Mouse (Mus musculus): Measurements from ENCODE around the gene Atf6. TPM values are rescaled to one million over a fixed set of nuclear protein-coding genes. Genes with fewer than 3 reads are reported as not detected.

Atf6 gene
- polyA plus RNA-seq, 1 experiment from 2014 or later = 7.5 TPM

GRCm38 (mm10) chr1:170774431-170774830 lies 93.1 kb downstream of the Atf6 start:
- no peak overlapping the region for H3K27ac ChIP-seq (replicated peaks)
- 70% methylated on average over 1 of the region's 1 CpGs for WGBS
- no peaks in the 10 kb centered on the region for H3K9me3 ChIP-seq (replicated peaks)
- peaks cover 3% of the 10 kb centered on the region; the same call in 1 of the 2 replicates for H3K36me3 ChIP-seq
- no peak for DNase-seq (ENCODE audit: low spot score)
- H3K4me3 ChIP-seq = no peak overlapping the region
- no peaks in the 10 kb centered on the region for H3K4me1 ChIP-seq
- H3K27me3 ChIP-seq (ENCODE audit: low read depth, poor library complexity, severe bottlenecking) = no peaks in the 10 kb centered on the region

GRCm38 (mm10) chr1:170773506-170773905 lies 94.1 kb downstream of the Atf6 start:
- H3K4me1 ChIP-seq = no peaks in the 10 kb centered on the region
- no peak for DNase-seq (ENCODE audit: low spot score)
- H3K27ac ChIP-seq (replicated peaks) = no peak overlapping the region
- H3K27me3 ChIP-seq (ENCODE audit: low read depth, poor library complexity, severe bottlenecking) = no peaks in the 10 kb centered on the region
- no peak overlapping the region for H3K4me3 ChIP-seq
- peaks cover 3% of the 10 kb centered on the region; the same call in 1 of the 2 replicates for H3K36me3 ChIP-seq
- 91% methylated on average over 4 of the region's 4 CpGs for WGBS
- H3K9me3 ChIP-seq (replicated peaks) = no peaks in the 10 kb centered on the region

- no peak overlapping the region for H3K4me3 ChIP-seq
- 85% methylated on average over 25 of the region's 25 CpGs for WGBS
Measured at GRCm38 (mm10) chr1:170771437-170772003, 96.1 kb downstream of the Atf6 start.

GRCm38 (mm10) chr1:170770691-170771090 lies 96.9 kb downstream of the Atf6 start:
- no peak for DNase-seq (ENCODE audit: low spot score)
- no peaks in the 10 kb centered on the region for H3K9me3 ChIP-seq (replicated peaks)
- WGBS = 92% methylated on average over 14 of the region's 14 CpGs
- peaks cover 3% of the 10 kb centered on the region; the same call in 1 of the 2 replicates for H3K36me3 ChIP-seq
- no peaks in the 10 kb centered on the region for H3K27me3 ChIP-seq (ENCODE audit: low read depth, poor library complexity, severe bottlenecking)
- H3K4me1 ChIP-seq = no peaks in the 10 kb centered on the region
- no peak overlapping the region for H3K27ac ChIP-seq (replicated peaks)
- H3K4me3 ChIP-seq = no peak overlapping the region

More at GRCm38 (mm10) chr1:170771437-170772003, 96.1 kb downstream of the Atf6 start:
- Histone ChIP-seq H3K4me1 (no peaks in the 10 kb centered on the region), H3K27ac (replicated peaks) (no peak overlapping the region), H3K27me3 (ENCODE audit: low read depth, poor library complexity, severe bottlenecking) (no peaks in the 10 kb centered on the region), H3K36me3 (peaks cover 3% of the 10 kb centered on the region; the same call in 1 of the 2 replicates), H3K9me3 (replicated peaks) (no peaks in the 10 kb centered on the region)
- no peak for DNase-seq (ENCODE audit: low spot score)

- WGBS = 82% methylated on average over 2 of the region's 2 CpGs
- Histone ChIP-seq H3K4me3 (no peak overlapping the region), H3K36me3 (peaks cover 8% of the 10 kb centered on the region; the same call in 1 of the 2 replicates), H3K27me3 (ENCODE audit: low read depth, poor library complexity, severe bottlenecking) (no peaks in the 10 kb centered on the region), H3K9me3 (replicated peaks) (no peaks in the 10 kb centered on the region), H3K4me1 (peaks cover 5% of the 10 kb centered on the region), H3K27ac (replicated peaks) (no peak overlapping the region)
- no peak for DNase-seq (ENCODE audit: low spot score)
Measured at GRCm38 (mm10) chr1:170766997-170767396, 100.6 kb downstream of the Atf6 start.

- Histone ChIP-seq H3K27ac (replicated peaks) (no peak overlapping the region), H3K27me3 (ENCODE audit: low read depth, poor library complexity, severe bottlenecking) (no peaks in the 10 kb centered on the region), H3K4me1 (peaks cover 7% of the 10 kb centered on the region), H3K36me3 (peaks cover 7% of the 10 kb centered on the region; the same call in 1 of the 2 replicates), H3K4me3 (no peak overlapping the region), H3K9me3 (replicated peaks) (no peaks in the 10 kb centered on the region)
- no peak for DNase-seq (ENCODE audit: low spot score)
- 87% methylated on average over 1 of the region's 1 CpGs for WGBS
Measured at GRCm38 (mm10) chr1:170764798-170765197, 102.8 kb downstream of the Atf6 start.

GRCm38 (mm10) chr1:170761634-170762033 lies 105.9 kb downstream of the Atf6 start:
- WGBS = 93% methylated on average over 1 of the region's 1 CpGs
- H3K4me3 ChIP-seq = no peak overlapping the region
- H3K9me3 ChIP-seq (replicated peaks) = no peaks in the 10 kb centered on the region
- peaks cover 7% of the 10 kb centered on the region for H3K4me1 ChIP-seq
- no peaks in the 10 kb centered on the region for H3K27me3 ChIP-seq (ENCODE audit: low read depth, poor library complexity, severe bottlenecking)
- H3K36me3 ChIP-seq = peaks cover 9% of the 10 kb centered on the region; the same call in 1 of the 2 replicates
- H3K27ac ChIP-seq (replicated peaks) = no peak overlapping the region
- DNase-seq (ENCODE audit: low spot score) = no peak

- DNase-seq (ENCODE audit: low spot score) = no peak
- H3K27ac ChIP-seq (replicated peaks) = no peak overlapping the region
- no peaks in the 10 kb centered on the region for H3K27me3 ChIP-seq (ENCODE audit: low read depth, poor library complexity, severe bottlenecking)
- no peaks in the 10 kb centered on the region for H3K4me1 ChIP-seq
- no peaks in the 10 kb centered on the region for H3K36me3 ChIP-seq
- no peak overlapping the region for H3K4me3 ChIP-seq
- no peaks in the 10 kb centered on the region for H3K9me3 ChIP-seq (replicated peaks)
- 92% methylated on average over 5 of the region's 5 CpGs for WGBS
Measured at GRCm38 (mm10) chr1:170753597-170753996, 114.0 kb downstream of the Atf6 start.

- Histone ChIP-seq H3K4me1 (peaks cover 4% of the 10 kb centered on the region; the same call in 1 of the 2 replicates), H3K36me3 (no peaks in the 10 kb centered on the region), H3K9me3 (replicated peaks) (no peaks in the 10 kb centered on the region), H3K27ac (replicated peaks) (no peak overlapping the region), H3K4me3 (no peak overlapping the region), H3K27me3 (ENCODE audit: low read depth, poor library complexity, severe bottlenecking) (no peaks in the 10 kb centered on the region)
- no peak for DNase-seq (ENCODE audit: low spot score)
- 96% methylated on average over 7 of the region's 7 CpGs for WGBS
Measured at GRCm38 (mm10) chr1:170751797-170752196, 115.8 kb downstream of the Atf6 start.

- H3K27me3 ChIP-seq (ENCODE audit: low read depth, poor library complexity, severe bottlenecking) = no peaks in the 10 kb centered on the region
- WGBS = 88% methylated on average over 5 of the region's 5 CpGs
Measured at GRCm38 (mm10) chr1:170746523-170746922, 121.0 kb downstream of the Atf6 start.

GRCm38 (mm10) chr1:170741497-170742246 lies 125.9 kb downstream of the Atf6 start:
- Histone ChIP-seq H3K36me3 (no peaks in the 10 kb centered on the region), H3K27ac (replicated peaks) (no peak overlapping the region), H3K9me3 (replicated peaks) (no peaks in the 10 kb centered on the region), H3K27me3 (ENCODE audit: low read depth, poor library complexity, severe bottlenecking) (no peaks in the 10 kb centered on the region), H3K4me3 (no peak overlapping the region), H3K4me1 (no peaks in the 10 kb centered on the region)
- no peak for DNase-seq (ENCODE audit: low spot score)
- WGBS = 85% methylated on average over 5 of the region's 5 CpGs

More at GRCm38 (mm10) chr1:170746523-170746922, 121.0 kb downstream of the Atf6 start:
- no peak for DNase-seq (ENCODE audit: low spot score)
- Histone ChIP-seq H3K9me3 (replicated peaks) (no peaks in the 10 kb centered on the region), H3K36me3 (no peaks in the 10 kb centered on the region), H3K4me1 (peaks cover 4% of the 10 kb centered on the region; the same call in 1 of the 2 replicates), H3K4me3 (no peak overlapping the region), H3K27ac (replicated peaks) (no peak overlapping the region)

GRCm38 (mm10) chr1:170734866-170735265 lies 132.7 kb downstream of the Atf6 start:
- Histone ChIP-seq H3K4me3 (no peak overlapping the region), H3K27ac (replicated peaks) (no peak overlapping the region), H3K27me3 (ENCODE audit: low read depth, poor library complexity, severe bottlenecking) (no peaks in the 10 kb centered on the region), H3K4me1 (no peaks in the 10 kb centered on the region), H3K9me3 (replicated peaks) (no peaks in the 10 kb centered on the region), H3K36me3 (no peaks in the 10 kb centered on the region)
- WGBS = 94% methylated on average over 3 of the region's 3 CpGs
- no peak for DNase-seq (ENCODE audit: low spot score)

GRCm38 (mm10) chr1:170732596-170732890 lies 135.0 kb downstream of the Atf6 start:
- no peak overlapping the region for H3K27ac ChIP-seq (replicated peaks)
- H3K4me3 ChIP-seq = no peak overlapping the region
- no peaks in the 10 kb centered on the region for H3K9me3 ChIP-seq (replicated peaks)
- no peaks in the 10 kb centered on the region for H3K27me3 ChIP-seq (ENCODE audit: low read depth, poor library complexity, severe bottlenecking)
- H3K36me3 ChIP-seq = no peaks in the 10 kb centered on the region
- WGBS = 92% methylated on average over 2 of the region's 2 CpGs
- DNase-seq (ENCODE audit: low spot score) = no peak
- no peaks in the 10 kb centered on the region for H3K4me1 ChIP-seq
